Mouse (Mus musculus) C2C12 (cell line): ENCODE data around the gene Frmd4a. TPM values are rescaled to one million over a fixed set of nuclear protein-coding genes. Genes with fewer than 3 reads are reported as not detected.

ENCODE experiments used
- H3K27me3 ChIP-seq: one replicate; pipeline ENCODE4 v1.6.1; 2011; ENCODE audit not compliant: control insufficient read depth, insufficient read depth, insufficient read length
- H3K36me3 ChIP-seq: one replicate; pipeline ENCODE4 v1.6.1; 2011; ENCODE audit not compliant: control insufficient read depth, insufficient read depth
- H3K4me3 ChIP-seq: one replicate; pipeline ENCODE4 v1.5.1; 2011; ENCODE audit warnings: mild to moderate bottlenecking, control low read depth; ENCODE audit not compliant: poor library complexity, insufficient read depth, severe bottlenecking
- H3K79me2 ChIP-seq: one replicate; pipeline ENCODE4 v1.6.1; 2011; ENCODE audit not compliant: control insufficient read depth, insufficient read depth
- H3K79me3 ChIP-seq: one replicate; pipeline ENCODE4 v1.6.1; 2011; ENCODE audit warnings: low read depth, control low read depth
- H3ac ChIP-seq: one replicate; pipeline ENCODE3; 2011; ENCODE audit warnings: low read depth; ENCODE audit not compliant: control insufficient read depth, insufficient read length
- CEBPB ChIP-seq: IDR thresholded peaks from one replicate; pipeline ENCODE4 v1.6.1; 2011; ENCODE audit warnings: low read depth, mild to moderate bottlenecking, control low read depth, moderate library complexity
- CTCF ChIP-seq: IDR thresholded peaks from one replicate; pipeline ENCODE4 v1.5.1; 2011; ENCODE audit not compliant: control insufficient read depth, insufficient read depth, insufficient read length
- FOSL1 ChIP-seq: IDR thresholded peaks from one replicate; pipeline ENCODE4 v1.8.0; 2011; ENCODE audit warnings: mild to moderate bottlenecking, low read length; ENCODE audit not compliant: poor library complexity, insufficient read depth, severe bottlenecking
- MAX ChIP-seq: IDR thresholded peaks from one replicate; pipeline ENCODE4 v1.6.1; 2011; ENCODE audit warnings: mild to moderate bottlenecking, control low read depth
- MYOD1 ChIP-seq: IDR thresholded peaks from one replicate; pipeline ENCODE4 v1.6.1; 2011; ENCODE audit warnings: low read depth; ENCODE audit not compliant: control insufficient read depth, insufficient read length
- MYOG ChIP-seq: IDR thresholded peaks from one replicate; pipeline ENCODE4 v1.6.1; 2011; ENCODE audit not compliant: control insufficient read depth, insufficient read length; ENCODE audit errors: extremely low read depth
- USF1 ChIP-seq: IDR thresholded peaks from one replicate; pipeline ENCODE4 v1.6.1; 2011; ENCODE audit warnings: low read depth, mild to moderate bottlenecking, control low read depth, moderate library complexity
- polyA plus RNA-seq: library from polyadenylated mRNA; unstranded; fragments of >200 nt; fragmentation: generic; extraction: Trizol; gene quantifications from one replicate; pipeline ENCODE4 v1.2.1, GENCODE M21; 2012; ENCODE audit warnings: missing spikeins

Gene Frmd4a
- polyA plus RNA-seq, 1 experiment: 32.7 TPM

DNA sequence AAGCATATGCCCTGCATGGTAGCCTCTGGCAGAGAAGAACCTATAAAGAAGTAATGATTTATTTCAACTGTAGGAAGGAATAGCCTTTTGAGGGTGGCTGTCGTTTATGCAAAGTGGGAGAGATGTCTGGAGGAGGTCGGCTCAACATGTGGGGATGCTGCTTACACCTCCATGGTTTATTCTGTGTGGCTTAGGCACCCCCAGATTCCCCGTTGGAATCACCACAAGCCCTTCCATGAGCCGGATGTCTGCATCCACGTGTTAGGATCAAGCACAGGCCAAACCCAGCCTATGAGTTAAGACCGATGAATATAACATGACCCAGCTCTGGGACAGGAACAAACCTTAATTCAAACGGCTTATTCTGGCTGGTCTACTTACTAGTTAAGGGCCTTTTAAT is 284.2 kb downstream of the Frmd4a start:
- Histone ChIP-seq H3K27me3 (no peaks in the 10 kb centered on the region), H3K79me2 (peaks cover 65% of the 10 kb centered on the region), H3ac (peak overlapping the region; percentile 77), H3K4me3 (peak overlapping the region; percentile 45), H3K79me3 (peaks cover 49% of the 10 kb centered on the region), H3K36me3 (peaks cover 4% of the 10 kb centered on the region)
- peak; percentile 89 for TF ChIP-seq MAX
- no peak for TF ChIP-seq MYOD1
- TF ChIP-seq FOSL1: no peak
- peak; percentile 26 for TF ChIP-seq USF1
- TF ChIP-seq CEBPB: no peak
- no peak for TF ChIP-seq MYOG
- no peak for TF ChIP-seq CTCF

DNA sequence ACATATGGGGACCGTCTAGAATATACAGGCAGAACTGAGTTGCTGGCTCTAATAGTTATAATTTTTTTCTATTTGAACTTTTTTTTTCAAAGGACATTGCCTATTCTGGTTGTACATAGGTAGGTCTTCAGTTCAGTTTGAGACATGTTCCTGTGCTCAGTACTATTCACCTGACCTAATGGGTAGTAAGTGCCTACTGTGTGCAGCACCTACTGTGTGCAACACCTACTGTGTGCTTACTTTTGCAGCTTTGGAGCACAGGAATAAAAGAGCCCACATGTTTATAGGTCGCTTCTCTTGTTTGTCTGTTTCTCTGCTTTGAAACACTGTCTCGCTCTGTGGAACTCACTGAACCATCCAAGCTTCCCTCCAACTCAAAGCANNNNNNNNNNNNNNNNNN is 284.6 kb downstream of the Frmd4a start:
- TF ChIP-seq FOSL1 (no peak), MYOD1 (no peak), CEBPB (no peak), MYOG (no peak), USF1 (no peak), MAX (no peak), CTCF (no peak)
- H3K79me2 ChIP-seq: peaks cover 69% of the 10 kb centered on the region
- no peak overlapping the region for H3ac ChIP-seq
- peaks cover 52% of the 10 kb centered on the region for H3K79me3 ChIP-seq
- H3K36me3 ChIP-seq: peaks cover 5% of the 10 kb centered on the region
- H3K4me3 ChIP-seq: peak overlapping the region; percentile 45
- no peaks in the 10 kb centered on the region for H3K27me3 ChIP-seq

DNA sequence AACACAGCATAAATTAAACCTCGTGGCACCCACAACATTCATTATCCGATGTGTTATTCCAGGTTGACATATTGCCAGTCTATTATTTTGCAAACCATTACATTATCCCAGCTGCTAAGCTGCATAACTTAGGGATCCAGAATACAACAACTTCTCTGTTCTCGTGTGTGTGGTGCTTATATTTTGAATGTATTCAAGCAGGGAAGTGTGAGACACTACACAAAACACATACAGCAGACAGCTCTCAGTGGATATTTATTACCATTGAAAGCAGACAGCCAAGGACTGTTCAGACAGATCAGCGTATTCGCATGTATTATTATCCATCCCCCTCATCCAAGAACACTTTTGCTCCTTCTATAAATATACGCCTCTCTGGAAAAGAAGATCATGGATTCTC is 289.6 kb downstream of the Frmd4a start:
- TF ChIP-seq MYOG: no peak
- TF ChIP-seq FOSL1: no peak
- no peak for TF ChIP-seq MYOD1
- no peak for TF ChIP-seq USF1
- no peak for TF ChIP-seq CTCF
- Histone ChIP-seq H3K79me3 (peaks cover 87% of the 10 kb centered on the region), H3K4me3 (no peak overlapping the region), H3K27me3 (no peaks in the 10 kb centered on the region), H3ac (no peak overlapping the region), H3K36me3 (peaks cover 16% of the 10 kb centered on the region), H3K79me2 (peaks cover 97% of the 10 kb centered on the region)

DNA sequence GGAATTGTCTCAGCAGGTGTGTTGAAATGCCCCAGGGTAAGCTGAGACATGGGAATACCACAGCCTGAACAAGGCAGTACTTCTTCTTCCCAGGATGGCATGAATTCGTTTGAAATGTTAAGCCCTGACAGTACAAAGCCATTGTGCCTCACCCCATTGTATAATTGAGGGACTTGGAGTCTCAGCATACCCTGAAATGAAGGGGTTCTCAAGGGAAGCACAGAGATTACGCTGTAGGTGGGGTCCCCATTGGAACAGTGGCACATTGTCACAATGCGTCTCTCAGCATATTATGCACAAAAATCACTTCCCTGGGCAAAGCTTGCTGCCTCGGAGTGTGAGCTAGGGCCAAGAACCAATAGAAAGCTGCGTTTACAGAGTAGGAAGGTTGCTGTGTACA is 297.0 kb downstream of the Frmd4a start:
- no peak overlapping the region for H3K4me3 ChIP-seq
- H3ac ChIP-seq: no peak overlapping the region
- no peaks in the 10 kb centered on the region for H3K27me3 ChIP-seq
- peaks cover 89% of the 10 kb centered on the region for H3K79me2 ChIP-seq
- TF ChIP-seq MAX (no peak), MYOG (no peak), CTCF (no peak), MYOD1 (no peak), USF1 (no peak), CEBPB (no peak), FOSL1 (no peak)
- H3K36me3 ChIP-seq: peaks cover 11% of the 10 kb centered on the region
- peaks cover 54% of the 10 kb centered on the region for H3K79me3 ChIP-seq

DNA sequence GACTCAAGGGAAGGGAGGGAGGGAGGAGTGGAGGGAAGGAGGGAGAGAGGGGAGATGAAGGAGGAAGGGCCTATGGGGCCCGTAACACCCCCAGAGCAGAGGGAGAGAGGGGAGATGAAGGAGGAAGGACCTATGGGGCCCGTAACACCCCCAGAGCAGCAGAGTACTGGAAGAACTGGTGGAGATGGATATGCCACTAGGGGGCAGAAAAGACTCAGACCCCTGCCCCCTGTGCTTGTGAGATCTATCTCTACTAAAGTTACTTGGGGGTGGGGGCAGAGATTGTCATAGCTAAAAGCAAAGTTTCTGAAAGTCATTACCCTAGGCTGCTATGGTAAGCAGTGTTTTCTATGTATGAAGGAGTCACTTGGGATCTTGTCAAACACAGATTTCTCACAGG is 299.1 kb downstream of the Frmd4a start:
- TF ChIP-seq CTCF (peak; percentile 2), MYOD1 (no peak)
- no peak overlapping the region for H3ac ChIP-seq
- H3K79me2 ChIP-seq: peaks cover 87% of the 10 kb centered on the region
- peaks cover 21% of the 10 kb centered on the region for H3K36me3 ChIP-seq
- H3K27me3 ChIP-seq: no peaks in the 10 kb centered on the region
- peaks cover 50% of the 10 kb centered on the region for H3K79me3 ChIP-seq
- no peak overlapping the region for H3K4me3 ChIP-seq

DNA sequence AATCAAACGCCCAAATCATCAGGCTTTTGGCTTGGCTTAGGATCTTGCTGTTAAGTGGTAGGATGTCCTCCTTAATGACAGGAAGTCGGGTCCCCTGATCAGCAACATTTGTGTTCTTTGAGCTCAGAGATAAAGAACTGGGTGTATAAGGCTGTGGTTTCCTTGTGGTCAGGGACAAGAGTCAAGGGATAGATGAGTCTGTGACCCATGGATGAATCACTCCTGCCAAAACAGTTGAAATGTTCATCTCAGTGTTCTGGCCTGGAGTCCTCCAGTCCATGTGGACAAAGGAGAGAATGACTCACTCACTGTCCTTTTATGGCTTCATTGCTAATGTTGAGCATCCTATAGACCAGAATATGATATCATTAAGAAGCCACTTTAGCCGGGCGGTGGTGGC is 300.6 kb downstream of the Frmd4a start:
- no peak overlapping the region for H3K4me3 ChIP-seq
- TF ChIP-seq MYOG (no peak), MAX (peak; percentile 92), FOSL1 (peak; percentile 96), CTCF (no peak)
- no peaks in the 10 kb centered on the region for H3K27me3 ChIP-seq
- H3ac ChIP-seq: no peak overlapping the region
- H3K79me2 ChIP-seq: peaks cover 72% of the 10 kb centered on the region
- peaks cover 38% of the 10 kb centered on the region for H3K79me3 ChIP-seq
- H3K36me3 ChIP-seq: peaks cover 16% of the 10 kb centered on the region
